Mouse (Mus musculus) heart, embryonic 14.5 days (tissue): ENCODE measurements around the gene Pou5f1. TPM values are rescaled to one million over a fixed set of nuclear protein-coding genes. Genes with fewer than 3 reads are reported as not detected.
A peak's percentile ranks its signal among the peaks of the same experiment; 100 is the strongest.

Experiments
- ATAC-seq: fragments of 200-750 bp; cut with Nextera tagmentation; 2 replicates; pipeline ENCODE4 v1.8.0; 2017; ENCODE audit warnings: low read depth, moderate TSS enrichment; ENCODE audit not compliant: insufficient number of reproducible peaks, insufficient read depth, low FRiP score
- H3K27ac ChIP-seq, 2 experiments: fragments of 200-500 bp in 1 of 2; fragments of 300-500 bp in 1 of 2; sonication (generic) in 1 of 2; replicated peaks in 1 of 2; 2 replicates each; pipeline ENCODE4 v1.5.1; 2012 to 2014; ENCODE audit warnings: low read depth in 2 of 2, low read length in 2 of 2, control low read depth in 1 of 2, mild to moderate bottlenecking in 1 of 2, mixed read lengths in 1 of 2; ENCODE audit not compliant: control insufficient read depth in 1 of 2, insufficient read depth in 1 of 2
- H3K27me3 ChIP-seq: fragments of 300-500 bp; sonication (generic); 2 replicates; pipeline ENCODE4 v1.6.1; 2014; ENCODE audit warnings: mild to moderate bottlenecking, low read length, control low read depth; ENCODE audit not compliant: control insufficient read depth, insufficient read depth
- H3K36me3 ChIP-seq: fragments of 300-500 bp; sonication (generic); 2 replicates; pipeline ENCODE4 v1.6.1; 2014; ENCODE audit warnings: mild to moderate bottlenecking, control low read depth, low read length, mixed read lengths; ENCODE audit not compliant: control insufficient read depth, insufficient read depth
- H3K4me1 ChIP-seq, 2 experiments: fragments of 200-500 bp in 1 of 2; fragments of 300-500 bp in 1 of 2; sonication (generic) in 1 of 2; 2 replicates each; pipeline ENCODE4 v1.6.1; 2012 to 2014; ENCODE audit warnings: low read length in 2 of 2, control low read depth in 1 of 2, mixed read lengths in 1 of 2; ENCODE audit not compliant: control insufficient read depth in 2 of 2, insufficient read depth in 2 of 2
- H3K4me2 ChIP-seq: fragments of 300-500 bp; sonication (generic); 2 replicates; pipeline ENCODE4 v1.6.1; 2014; ENCODE audit warnings: mild to moderate bottlenecking, low read length
- H3K4me3 ChIP-seq, 2 experiments: fragments of 200-500 bp in 1 of 2; fragments of 300-500 bp in 1 of 2; sonication (generic) in 1 of 2; 2 replicates each; pipeline ENCODE4 v1.5.1; 2012 to 2014; ENCODE audit warnings: low read length in 2 of 2, mild to moderate bottlenecking in 2 of 2, control low read depth in 1 of 2, low read depth in 1 of 2, moderate library complexity in 1 of 2; ENCODE audit not compliant: control insufficient read depth in 1 of 2, insufficient read depth in 1 of 2
- H3K9ac ChIP-seq: fragments of 300-500 bp; sonication (generic); 2 replicates; pipeline ENCODE4 v1.6.1; 2014; ENCODE audit warnings: mild to moderate bottlenecking, low read length
- H3K9me3 ChIP-seq: fragments of 300-500 bp; sonication (generic); 2 replicates; pipeline ENCODE4 v1.6.1; 2016; ENCODE audit warnings: low read length, control low read depth; ENCODE audit not compliant: control insufficient read depth
- WGBS: fragments of 180-500 bp; shearing (Covaris S2); extraction: QIAGEN DNeasy Blood & Tissue Kit; methylation state at CpG from one replicate; pipeline ENCODE4 v1.1.7; 2014; 5-methylcytosine and 5-hydroxymethylcytosine counted together
- polyA plus RNA-seq: library from polyadenylated mRNA; unstranded; fragments of >200 nt; fragmentation: Nextera tagmentation; extraction: Ambion mirVana; gene quantifications from 2 replicates; pipeline ENCODE4 v1.2.1, GENCODE M21; 2014

Gene Pou5f1
- polyA plus RNA-seq, 1 experiment from 2014 or later = not detected

DNA sequence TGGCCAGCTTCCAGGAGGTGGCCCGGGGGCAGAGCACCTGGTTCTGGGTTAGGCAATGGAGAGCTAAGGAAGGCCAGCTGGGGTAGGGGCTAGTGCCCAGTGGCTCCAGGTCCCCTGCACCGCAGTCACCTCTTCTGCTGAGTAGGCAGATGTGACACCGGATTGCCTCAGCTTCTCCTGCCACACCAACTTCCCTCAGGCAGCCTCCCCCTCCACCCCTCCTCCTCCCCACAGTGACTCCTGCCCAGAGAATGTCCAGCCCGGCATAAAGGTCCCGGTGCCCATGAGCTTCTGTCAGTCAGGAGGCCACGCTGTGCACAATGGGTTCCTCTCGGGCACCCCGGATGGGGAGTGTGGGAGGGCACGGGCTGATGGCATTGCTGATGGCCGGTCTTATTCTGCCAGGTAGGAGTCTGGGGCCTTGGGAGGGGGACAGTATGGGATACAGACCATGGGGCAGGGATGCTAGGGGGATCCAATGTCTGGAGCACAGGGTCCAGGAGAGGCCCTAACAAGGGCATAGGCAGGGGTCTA lies 46.1 kb downstream of the Pou5f1 start, which contains the start of gene Cdsn:
Cdsn (plus strand) TSS at position 248 of the 534 bp plus-strand sequence.
- no peak for ATAC-seq
- H3K36me3 ChIP-seq = no peaks in the 10 kb centered on the region
- peak within 1 kb of the TSS; percentile 44; the same call in 1 of the 2 replicates for H3K9ac ChIP-seq
- H3K9me3 ChIP-seq = no peaks in the 10 kb centered on the region; the same call in 1 of the 2 replicates
- H3K4me3 ChIP-seq = no peak within 1 kb of the TSS
- no peak within 1 kb of the TSS for H3K4me2 ChIP-seq
- peak within 1 kb of the TSS; percentile 97 to 100 for H3K27ac ChIP-seq
- 75% methylated on average over 10 of the region's 10 CpGs for WGBS
- no peaks in the 10 kb centered on the region for H3K27me3 ChIP-seq
- peaks cover 28 to 36% of the 10 kb centered on the region in 2 experiments for H3K4me1 ChIP-seq

DNA sequence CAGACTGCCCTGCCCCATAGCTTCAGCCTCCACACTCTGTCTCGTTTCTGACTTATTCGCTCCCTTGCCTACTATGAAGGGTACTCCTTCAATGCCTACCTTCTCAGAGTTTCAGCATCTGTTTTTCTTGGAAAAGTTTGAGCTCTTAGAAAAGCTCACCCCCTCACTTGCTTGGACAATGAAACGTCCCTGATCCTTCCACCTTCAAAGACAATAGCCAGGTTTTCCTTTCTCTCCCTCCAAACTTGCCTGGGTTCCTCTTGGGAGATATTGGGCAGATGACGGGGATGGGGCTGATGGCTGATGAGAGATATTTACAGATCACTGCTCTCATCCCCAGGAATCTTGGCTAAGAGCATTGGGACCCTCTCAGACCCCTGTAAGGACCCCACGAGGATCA lies 48.5 kb downstream of the Pou5f1 start:
- Histone ChIP-seq H3K4me1 (peaks cover 18 to 26% of the 10 kb centered on the region in 2 experiments), H3K4me2 (no peak overlapping the region), H3K36me3 (no peaks in the 10 kb centered on the region), H3K9ac (no peak overlapping the region), H3K4me3 (no peak overlapping the region), H3K27me3 (no peaks in the 10 kb centered on the region), H3K9me3 (no peaks in the 10 kb centered on the region; the same call in 1 of the 2 replicates), H3K27ac (no peak overlapping the region)
- WGBS = 83% methylated on average over 5 of the region's 5 CpGs
- ATAC-seq = no peak

DNA sequence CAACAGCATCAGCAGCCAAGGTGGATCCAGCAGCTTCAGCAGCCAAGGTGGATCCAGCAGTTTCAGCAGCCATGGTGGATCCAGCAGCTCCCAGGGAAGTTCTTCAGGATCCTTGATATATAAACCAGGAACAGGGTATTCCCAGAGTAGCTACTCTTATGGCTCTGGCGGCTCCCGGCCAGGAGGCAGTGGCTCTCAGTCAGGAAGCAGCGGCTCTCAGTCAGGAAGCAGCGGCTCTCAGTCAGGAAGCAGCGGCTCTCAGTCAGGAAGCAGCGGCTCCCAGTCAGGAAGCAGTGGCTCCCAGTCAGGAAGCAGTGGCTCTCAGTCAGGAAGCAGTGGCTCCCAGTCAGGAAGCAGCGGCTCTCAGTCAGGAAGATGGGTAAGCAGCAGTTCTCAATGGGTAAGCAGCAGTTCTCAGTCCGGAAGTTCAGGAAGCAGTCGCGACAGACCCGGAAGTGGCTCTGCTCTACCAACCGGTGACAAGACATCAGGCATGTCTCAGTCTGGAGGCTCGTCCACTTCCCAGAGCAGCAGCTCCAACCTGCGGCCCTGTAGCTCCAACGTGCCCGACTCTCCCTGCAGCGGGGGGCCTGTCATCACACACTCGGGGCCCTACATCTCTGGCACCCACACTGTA lies 49.1 kb downstream of the Pou5f1 start:
- no peak overlapping the region for H3K4me3 ChIP-seq
- no peaks in the 10 kb centered on the region for H3K36me3 ChIP-seq
- no peak overlapping the region for H3K9ac ChIP-seq
- no peak for ATAC-seq
- no peak overlapping the region for H3K4me2 ChIP-seq
- no peaks in the 10 kb centered on the region; the same call in 1 of the 2 replicates for H3K9me3 ChIP-seq
- H3K27ac ChIP-seq = no peak overlapping the region
- peaks cover 16 to 23% of the 10 kb centered on the region in 2 experiments for H3K4me1 ChIP-seq
- 84% methylated on average over 18 of the region's 18 CpGs for WGBS
- H3K27me3 ChIP-seq = no peaks in the 10 kb centered on the region

- Histone ChIP-seq H3K36me3 (no peaks in the 10 kb centered on the region), H3K4me2 (no peak overlapping the region), H3K27ac (no peak overlapping the region), H3K4me1 (peaks cover 4 to 11% of the 10 kb centered on the region in 2 experiments; a peak in 3 of 4 replicates), H3K9me3 (no peaks in the 10 kb centered on the region; the same call in 1 of the 2 replicates), H3K27me3 (no peaks in the 10 kb centered on the region), H3K4me3 (no peak overlapping the region), H3K9ac (no peak overlapping the region)
- 81% methylated on average over 13 of the region's 13 CpGs for whole genome bisulfite sequencing
- no peak for ATAC-seq
Observed at GRCm38 (mm10) chr17:35556186-35556765, 50.5 kb downstream of the Pou5f1 start.

GRCm38 (mm10) chr17:35556812-35557211 lies 51.0 kb downstream of the Pou5f1 start:
- no peak for ATAC-seq
- no peaks in the 10 kb centered on the region; the same call in 1 of the 2 replicates for H3K9me3 ChIP-seq
- H3K36me3 ChIP-seq = no peaks in the 10 kb centered on the region
- H3K4me2 ChIP-seq = no peak overlapping the region
- H3K9ac ChIP-seq = no peak overlapping the region
- no peaks in the 10 kb centered on the region for H3K27me3 ChIP-seq
- H3K27ac ChIP-seq = no peak overlapping the region
- WGBS = 36% methylated on average over 5 of the region's 5 CpGs
- peaks cover 2 to 6% of the 10 kb centered on the region in 2 experiments; a peak in 3 of 4 replicates for H3K4me1 ChIP-seq
- H3K4me3 ChIP-seq = no peak overlapping the region

DNA sequence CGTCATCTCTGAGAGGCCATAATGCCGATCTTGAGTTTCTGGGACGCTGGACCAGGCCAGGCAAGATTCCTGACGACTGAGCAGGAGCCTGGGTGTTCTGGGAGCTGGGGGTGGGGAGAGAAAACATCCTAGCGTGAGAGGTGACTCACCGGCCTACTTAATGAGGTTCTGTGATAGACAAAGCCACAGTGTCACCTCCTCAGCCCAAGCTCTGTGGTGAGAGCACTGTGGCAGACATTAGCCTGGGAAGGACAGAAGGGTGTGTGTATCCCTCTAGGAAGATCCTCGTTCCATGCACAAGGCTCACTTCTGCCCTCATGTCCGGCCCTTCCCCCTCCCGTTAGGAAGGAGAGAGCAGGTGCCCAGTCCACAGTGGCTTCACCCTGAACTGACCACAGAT lies 51.5 kb downstream of the Pou5f1 start:
- ATAC-seq = no peak
- Histone ChIP-seq H3K9me3 (no peaks in the 10 kb centered on the region; the same call in 1 of the 2 replicates), H3K36me3 (no peaks in the 10 kb centered on the region), H3K4me1 (0 out of 4 replicates have a peak, but pooled peaks cover under 1 to 2% of the 10 kb centered on the region in 2 experiments), H3K4me3 (no peak overlapping the region), H3K27me3 (no peaks in the 10 kb centered on the region), H3K27ac (no peak overlapping the region), H3K9ac (no peak overlapping the region), H3K4me2 (no peak overlapping the region)
- 59% methylated on average over 9 of the region's 9 CpGs for WGBS

- no peaks in the 10 kb centered on the region for H3K27me3 ChIP-seq
- no peak overlapping the region for H3K27ac ChIP-seq
- no peaks in the 10 kb centered on the region for H3K36me3 ChIP-seq
- no peaks in the 10 kb centered on the region; the same call in 1 of the 2 replicates for H3K9me3 ChIP-seq
- no peak overlapping the region for H3K4me3 ChIP-seq
- 50% methylated on average over 8 of the region's 8 CpGs for WGBS
- no peak overlapping the region for H3K9ac ChIP-seq
- H3K4me1 ChIP-seq = 0 out of 4 replicates have a peak, but pooled peaks cover 0 to 2% of the 10 kb centered on the region in 2 experiments
- ATAC-seq = no peak
- H3K4me2 ChIP-seq = no peak overlapping the region
Observed at GRCm38 (mm10) chr17:35558216-35558615, 52.4 kb downstream of the Pou5f1 start.
